Mouse (Mus musculus) forebrain, embryonic 14.5 days (tissue): ENCODE measurements around the gene Gm813. TPM values are rescaled to one million over a fixed set of nuclear protein-coding genes. Genes with fewer than 3 reads are reported as not detected.

ENCODE experiments used
- ATAC-seq: fragments of 200-750 bp; cut with Nextera tagmentation; 2 replicates; pipeline ENCODE4 v1.8.0; 2017; ENCODE audit warnings: mild to moderate bottlenecking, moderate library complexity
- DNase-seq: peaks from one replicate; pipeline ENCODE4 v3.0.0-alpha.2; 2015; ENCODE audit warnings: low spot score
- H3K27ac ChIP-seq: fragments of 300-500 bp; sonication (generic); 2 replicates; pipeline ENCODE4 v1.5.1; 2014; ENCODE audit warnings: low read depth, mild to moderate bottlenecking, control low read depth, low read length, moderate library complexity
- H3K27me3 ChIP-seq: fragments of 300-500 bp; sonication (generic); replicated peaks from 2 replicates; pipeline ENCODE4 v1.6.1; 2014; ENCODE audit warnings: low read length, control low read depth, mixed read lengths; ENCODE audit not compliant: control insufficient read depth, insufficient read depth
- H3K36me3 ChIP-seq: fragments of 300-500 bp; sonication (generic); 2 replicates; pipeline ENCODE4 v1.6.1; 2014; ENCODE audit warnings: low read length, control low read depth; ENCODE audit not compliant: control insufficient read depth, insufficient read depth
- H3K4me1 ChIP-seq: fragments of 300-500 bp; sonication (generic); 2 replicates; pipeline ENCODE4 v1.6.1; 2014; ENCODE audit warnings: antibody characterized with exemption, low read length, control low read depth; ENCODE audit not compliant: control insufficient read depth, insufficient read depth
- H3K4me2 ChIP-seq: fragments of 300-500 bp; sonication (generic); 2 replicates; pipeline ENCODE4 v1.6.1; 2014; ENCODE audit warnings: mild to moderate bottlenecking, control low read depth, low read length
- H3K4me3 ChIP-seq: fragments of 300-500 bp; sonication (generic); 2 replicates; pipeline ENCODE4 v1.5.1; 2014; ENCODE audit warnings: low read depth, low read length, control low read depth
- H3K9ac ChIP-seq: fragments of 300-500 bp; sonication (generic); 2 replicates; pipeline ENCODE4 v1.6.1; 2014; ENCODE audit warnings: mild to moderate bottlenecking, low read length, control low read depth, moderate library complexity
- H3K9me3 ChIP-seq: fragments of 300-500 bp; sonication (generic); replicated peaks from 2 replicates; pipeline ENCODE4 v1.6.1; 2016; ENCODE audit warnings: low read length, control low read depth, mixed read lengths; ENCODE audit not compliant: control insufficient read depth
- WGBS: fragments of 180-500 bp; shearing (Covaris S2); extraction: QIAGEN DNeasy Blood & Tissue Kit; methylation state at CpG from one replicate; pipeline ENCODE4 v1.1.7; 2014; 5-methylcytosine and 5-hydroxymethylcytosine counted together
- polyA plus RNA-seq: library from polyadenylated mRNA; unstranded; fragments of >200 nt; fragmentation: Nextera tagmentation; extraction: Ambion mirVana; gene quantifications from 2 replicates; pipeline ENCODE4 v1.2.1, GENCODE M21; 2014

The Gm813 gene
- polyA plus RNA-seq, 1 experiment from 2014 or later = not detected

- H3K4me3 ChIP-seq = no peak overlapping the region
- H3K4me1 ChIP-seq = no peaks in the 10 kb centered on the region
- H3K4me2 ChIP-seq = no peak overlapping the region
- DNase-seq = peak; percentile 38
- H3K9ac ChIP-seq = no peak overlapping the region
- 85% methylated on average over 6 of the region's 6 CpGs for WGBS
- no peaks in the 10 kb centered on the region for H3K36me3 ChIP-seq
- ATAC-seq = no peak; the same call in 1 of the 2 replicates
- H3K27ac ChIP-seq = no peak overlapping the region
- no peaks in the 10 kb centered on the region for H3K27me3 ChIP-seq
- no peaks in the 10 kb centered on the region for H3K9me3 ChIP-seq
These were observed 7.2 kb upstream of the Gm813 start for GRCm38 (mm10) chr16:58623944-58624343.

- H3K9ac ChIP-seq = no peak overlapping the region
- H3K9me3 ChIP-seq = no peaks in the 10 kb centered on the region
- no peaks in the 10 kb centered on the region for H3K27me3 ChIP-seq
- no peak for ATAC-seq
- no peak overlapping the region for H3K4me3 ChIP-seq
- H3K36me3 ChIP-seq = no peaks in the 10 kb centered on the region
- no peak overlapping the region for H3K27ac ChIP-seq
- no peak for DNase-seq
- WGBS = 71% methylated on average over 4 of the region's 4 CpGs
- H3K4me2 ChIP-seq = no peak overlapping the region
- no peaks in the 10 kb centered on the region for H3K4me1 ChIP-seq
These were observed 6.3 kb upstream of the Gm813 start for GRCm38 (mm10) chr16:58623114-58623513.

- DNase-seq (no peak), ATAC-seq (no peak)
- no peaks in the 10 kb centered on the region for H3K4me1 ChIP-seq
- no peak overlapping the region for H3K9ac ChIP-seq
- H3K27me3 ChIP-seq = no peaks in the 10 kb centered on the region
- H3K36me3 ChIP-seq = no peaks in the 10 kb centered on the region
- no peak overlapping the region for H3K27ac ChIP-seq
- H3K9me3 ChIP-seq = no peaks in the 10 kb centered on the region
- WGBS = 94% methylated on average over 3 of the region's 3 CpGs
- no peak overlapping the region for H3K4me2 ChIP-seq
- no peak overlapping the region for H3K4me3 ChIP-seq
These were observed 5.6 kb upstream of the Gm813 start for GRCm38 (mm10) chr16:58622377-58622776.

GRCm38 (mm10) chr16:58617346-58617745, 568 bp upstream of the Gm813 start:
- Histone ChIP-seq H3K27ac (no peak overlapping the region), H3K4me2 (no peak overlapping the region), H3K9me3 (no peaks in the 10 kb centered on the region), H3K27me3 (no peaks in the 10 kb centered on the region), H3K4me3 (no peak overlapping the region), H3K4me1 (no peaks in the 10 kb centered on the region), H3K36me3 (no peaks in the 10 kb centered on the region), H3K9ac (no peak overlapping the region)
- DNase-seq (no peak), ATAC-seq (no peak)

GRCm38 (mm10) chr16:58612969-58613368, 3.8 kb downstream of the Gm813 start:
- Histone ChIP-seq H3K9ac (no peak overlapping the region), H3K4me1 (no peaks in the 10 kb centered on the region), H3K27me3 (no peaks in the 10 kb centered on the region), H3K36me3 (no peaks in the 10 kb centered on the region), H3K4me2 (no peak overlapping the region), H3K27ac (no peak overlapping the region), H3K4me3 (no peak overlapping the region), H3K9me3 (no peaks in the 10 kb centered on the region)
- ATAC-seq = no peak
- 71% methylated on average over 3 of the region's 3 CpGs for WGBS
- no peak for DNase-seq

- H3K4me1 ChIP-seq = no peaks in the 10 kb centered on the region
- no peak for DNase-seq
- H3K9ac ChIP-seq = no peak overlapping the region
- no peaks in the 10 kb centered on the region for H3K9me3 ChIP-seq
- H3K27ac ChIP-seq = no peak overlapping the region
- no peak for ATAC-seq
- no peaks in the 10 kb centered on the region for H3K27me3 ChIP-seq
- no peaks in the 10 kb centered on the region for H3K36me3 ChIP-seq
- WGBS = 81% methylated on average over 5 of the region's 5 CpGs
- H3K4me3 ChIP-seq = no peak overlapping the region
- H3K4me2 ChIP-seq = no peak overlapping the region
These were observed 9.7 kb downstream of the Gm813 start for GRCm38 (mm10) chr16:58607101-58607500.

GRCm38 (mm10) chr16:58604680-58605079, 12.1 kb downstream of the Gm813 start:
- DNase-seq (no peak), ATAC-seq (no peak)
- no peak overlapping the region for H3K4me3 ChIP-seq
- H3K27me3 ChIP-seq = no peaks in the 10 kb centered on the region
- no peak overlapping the region for H3K27ac ChIP-seq
- no peaks in the 10 kb centered on the region for H3K9me3 ChIP-seq
- no peaks in the 10 kb centered on the region for H3K4me1 ChIP-seq
- no peak overlapping the region for H3K9ac ChIP-seq
- no peaks in the 10 kb centered on the region for H3K36me3 ChIP-seq
- H3K4me2 ChIP-seq = no peak overlapping the region

- Histone ChIP-seq H3K9me3 (no peaks in the 10 kb centered on the region), H3K4me2 (no peak overlapping the region), H3K9ac (no peak overlapping the region), H3K4me1 (no peaks in the 10 kb centered on the region), H3K27ac (no peak overlapping the region), H3K4me3 (no peak overlapping the region), H3K27me3 (no peaks in the 10 kb centered on the region), H3K36me3 (no peaks in the 10 kb centered on the region)
- ATAC-seq (no peak), DNase-seq (no peak)
- WGBS = 81% methylated on average over 2 of the region's 2 CpGs
These were observed 12.9 kb downstream of the Gm813 start for GRCm38 (mm10) chr16:58603831-58604230.

GRCm38 (mm10) chr16:58600846-58601245, 15.9 kb downstream of the Gm813 start:
- Histone ChIP-seq H3K27me3 (no peaks in the 10 kb centered on the region), H3K4me1 (no peaks in the 10 kb centered on the region), H3K36me3 (no peaks in the 10 kb centered on the region), H3K4me3 (no peak overlapping the region), H3K9ac (no peak overlapping the region), H3K9me3 (no peaks in the 10 kb centered on the region), H3K4me2 (no peak overlapping the region), H3K27ac (no peak overlapping the region)
- DNase-seq (no peak), ATAC-seq (no peak)
- 93% methylated on average over 6 of the region's 6 CpGs for WGBS

- no peak for ATAC-seq
- H3K36me3 ChIP-seq = no peaks in the 10 kb centered on the region
- H3K4me2 ChIP-seq = no peak overlapping the region
- H3K4me3 ChIP-seq = no peak overlapping the region
- WGBS = 76% methylated on average over 3 of the region's 3 CpGs
- H3K4me1 ChIP-seq = no peaks in the 10 kb centered on the region
- no peak for DNase-seq
- H3K9ac ChIP-seq = no peak overlapping the region
- H3K27me3 ChIP-seq = no peaks in the 10 kb centered on the region
- no peaks in the 10 kb centered on the region for H3K9me3 ChIP-seq
- H3K27ac ChIP-seq = no peak overlapping the region
These were observed 25.5 kb downstream of the Gm813 start for GRCm38 (mm10) chr16:58591299-58591698.
